Mouse (Mus musculus) limb, embryonic 11.5 days (tissue): Measurements from ENCODE around the gene Znhit6. TPM values are rescaled to one million over a fixed set of nuclear protein-coding genes. Genes with fewer than 3 reads are reported as not detected.

Source experiments
- ATAC-seq: fragments of 200-750 bp; cut with Nextera tagmentation; 2 replicates; pipeline ENCODE4 v1.8.0; 2017; ENCODE audit warnings: low read depth; ENCODE audit not compliant: insufficient number of reproducible peaks, low FRiP score, low TSS enrichment
- DNase-seq: peaks from one replicate; pipeline ENCODE4 v3.0.0-alpha.2; 2015; ENCODE audit warnings: low spot score
- H3K27ac ChIP-seq: fragments of 300-500 bp; sonication (generic); replicated peaks from 2 replicates; pipeline ENCODE4 v1.5.1; 2014; ENCODE audit warnings: low read depth, mild to moderate bottlenecking, low read length
- H3K27me3 ChIP-seq: fragments of 300-500 bp; sonication (generic); 2 replicates; pipeline ENCODE4 v1.6.1; 2014; ENCODE audit warnings: mild to moderate bottlenecking, low read length, mixed read lengths; ENCODE audit not compliant: control insufficient read depth, insufficient read depth
- H3K36me3 ChIP-seq: fragments of 300-500 bp; sonication (generic); 2 replicates; pipeline ENCODE4 v1.6.1; 2014; ENCODE audit warnings: mild to moderate bottlenecking, low read length, moderate library complexity, mixed read lengths; ENCODE audit not compliant: control insufficient read depth, insufficient read depth
- H3K4me1 ChIP-seq: fragments of 300-500 bp; sonication (generic); 2 replicates; pipeline ENCODE4 v1.6.1; 2014; ENCODE audit warnings: low read length, mixed read lengths; ENCODE audit not compliant: control insufficient read depth, insufficient read depth
- H3K4me2 ChIP-seq: fragments of 300-500 bp; sonication (generic); 2 replicates; pipeline ENCODE4 v1.6.1; 2014; ENCODE audit warnings: low read depth, mild to moderate bottlenecking, moderate library complexity; ENCODE audit not compliant: severe bottlenecking
- H3K4me3 ChIP-seq: fragments of 300-500 bp; sonication (generic); 2 replicates; pipeline ENCODE4 v1.5.1; 2014; ENCODE audit warnings: low read depth, low read length
- H3K9ac ChIP-seq: fragments of 300-500 bp; sonication (generic); 2 replicates; pipeline ENCODE4 v1.6.1; 2014; ENCODE audit warnings: mild to moderate bottlenecking, low read length
- H3K9me3 ChIP-seq: fragments of 300-500 bp; sonication (generic); 2 replicates; pipeline ENCODE4 v1.6.1; 2016; ENCODE audit warnings: low read length; ENCODE audit not compliant: control insufficient read depth
- WGBS: fragments of 180-500 bp; shearing (Covaris S2); extraction: QIAGEN DNeasy Blood & Tissue Kit; methylation state at CpG from one replicate; pipeline ENCODE4 v1.1.7; 2014; 5-methylcytosine and 5-hydroxymethylcytosine counted together
- polyA plus RNA-seq: library from polyadenylated mRNA; unstranded; fragments of >200 nt; fragmentation: Nextera tagmentation; extraction: Ambion mirVana; gene quantifications from 2 replicates; pipeline ENCODE4 v1.2.1, GENCODE M21; 2014

The Znhit6 gene
- polyA plus RNA-seq, 1 experiment from 2014 or later = 38.3 TPM

- H3K9me3 ChIP-seq = no peaks in the 10 kb centered on the region
- no peak overlapping the region for H3K27ac ChIP-seq
- H3K4me3 ChIP-seq = no peak overlapping the region
- 92% methylated on average over 6 of the region's 6 CpGs for WGBS
- no peaks in the 10 kb centered on the region for H3K4me1 ChIP-seq
- no peak overlapping the region for H3K4me2 ChIP-seq
- H3K36me3 ChIP-seq = peaks cover 10% of the 10 kb centered on the region; the same call in 1 of the 2 replicates
- no peak for ATAC-seq
- H3K27me3 ChIP-seq = no peaks in the 10 kb centered on the region
- no peak overlapping the region for H3K9ac ChIP-seq
- DNase-seq = no peak
These were observed 19.3 kb downstream of the Znhit6 start for GRCm38 (mm10) chr3:145595354-145595753.

GRCm38 (mm10) chr3:145599059-145599458 lies 23.1 kb downstream of the Znhit6 start:
- Histone ChIP-seq H3K9me3 (no peaks in the 10 kb centered on the region), H3K9ac (no peak overlapping the region), H3K27me3 (no peaks in the 10 kb centered on the region), H3K4me3 (no peak overlapping the region), H3K36me3 (peaks cover 8% of the 10 kb centered on the region), H3K4me2 (no peak overlapping the region), H3K27ac (no peak overlapping the region), H3K4me1 (no peaks in the 10 kb centered on the region)
- WGBS = 98% methylated on average over 7 of the region's 7 CpGs
- ATAC-seq (no peak), DNase-seq (no peak)

- 95% methylated on average over 6 of the region's 6 CpGs for WGBS
- H3K4me1 ChIP-seq = no peaks in the 10 kb centered on the region
- no peak overlapping the region for H3K27ac ChIP-seq
- H3K9ac ChIP-seq = no peak overlapping the region
- H3K9me3 ChIP-seq = no peaks in the 10 kb centered on the region
- ATAC-seq = no peak
- no peak overlapping the region for H3K4me2 ChIP-seq
- H3K36me3 ChIP-seq = peaks cover 4% of the 10 kb centered on the region
- H3K4me3 ChIP-seq = no peak overlapping the region
- no peaks in the 10 kb centered on the region for H3K27me3 ChIP-seq
- DNase-seq = no peak
These were observed 24.8 kb downstream of the Znhit6 start for GRCm38 (mm10) chr3:145600801-145601200.

GRCm38 (mm10) chr3:145601345-145601744 lies 25.3 kb downstream of the Znhit6 start:
- Histone ChIP-seq H3K27ac (no peak overlapping the region), H3K4me2 (no peak overlapping the region), H3K4me3 (no peak overlapping the region), H3K4me1 (no peaks in the 10 kb centered on the region), H3K36me3 (peaks cover 4% of the 10 kb centered on the region), H3K9ac (no peak overlapping the region), H3K9me3 (no peaks in the 10 kb centered on the region), H3K27me3 (no peaks in the 10 kb centered on the region)
- DNase-seq = no peak
- ATAC-seq = no peak
- WGBS = 83% methylated on average over 6 of the region's 6 CpGs

- ATAC-seq (no peak), DNase-seq (no peak)
- H3K4me3 ChIP-seq = no peak overlapping the region
- no peaks in the 10 kb centered on the region for H3K9me3 ChIP-seq
- no peak overlapping the region for H3K27ac ChIP-seq
- no peaks in the 10 kb centered on the region for H3K27me3 ChIP-seq
- no peak overlapping the region for H3K4me2 ChIP-seq
- H3K4me1 ChIP-seq = no peaks in the 10 kb centered on the region
- peaks cover 4% of the 10 kb centered on the region for H3K36me3 ChIP-seq
- H3K9ac ChIP-seq = no peak overlapping the region
- 73% methylated on average over 11 of the region's 11 CpGs for WGBS
These were observed 26.6 kb downstream of the Znhit6 start for GRCm38 (mm10) chr3:145602410-145603206.

- ATAC-seq (no peak), DNase-seq (no peak)
- no peaks in the 10 kb centered on the region for H3K9me3 ChIP-seq
- H3K4me3 ChIP-seq = no peak overlapping the region
- H3K4me1 ChIP-seq = no peaks in the 10 kb centered on the region
- H3K4me2 ChIP-seq = no peak overlapping the region
- H3K9ac ChIP-seq = no peak overlapping the region
- no peak overlapping the region for H3K27ac ChIP-seq
- no peaks in the 10 kb centered on the region for H3K27me3 ChIP-seq
- WGBS = 96% methylated on average over 5 of the region's 5 CpGs
- H3K36me3 ChIP-seq = no peaks in the 10 kb centered on the region; the same call in none of the 2 replicates
These were observed 29.6 kb downstream of the Znhit6 start for GRCm38 (mm10) chr3:145605437-145606123.

GRCm38 (mm10) chr3:145608320-145608719 lies 32.3 kb downstream of the Znhit6 start:
- ATAC-seq = no peak
- WGBS = 91% methylated on average over 5 of the region's 5 CpGs

GRCm38 (mm10) chr3:145612662-145613061 lies 36.7 kb downstream of the Znhit6 start:
- Histone ChIP-seq H3K27me3 (no peaks in the 10 kb centered on the region), H3K27ac (no peak overlapping the region), H3K9ac (no peak overlapping the region), H3K4me3 (no peak overlapping the region), H3K4me2 (no peak overlapping the region), H3K9me3 (no peaks in the 10 kb centered on the region), H3K4me1 (peaks cover 12% of the 10 kb centered on the region), H3K36me3 (no peaks in the 10 kb centered on the region)
- 42% methylated on average over 4 of the region's 4 CpGs for WGBS
- no peak for DNase-seq
- ATAC-seq = no peak

More at GRCm38 (mm10) chr3:145608320-145608719, 32.3 kb downstream of the Znhit6 start:
- no peak for DNase-seq
- H3K36me3 ChIP-seq = no peaks in the 10 kb centered on the region; the same call in 1 of the 2 replicates
- H3K4me1 ChIP-seq = no peaks in the 10 kb centered on the region
- no peak overlapping the region for H3K4me3 ChIP-seq
- H3K4me2 ChIP-seq = no peak overlapping the region
- no peaks in the 10 kb centered on the region for H3K9me3 ChIP-seq
- no peaks in the 10 kb centered on the region for H3K27me3 ChIP-seq
- no peak overlapping the region for H3K9ac ChIP-seq
- H3K27ac ChIP-seq = no peak overlapping the region
